Mouse (Mus musculus) forebrain, embryonic 14.5 days (tissue): ENCODE results near the gene Rtn4rl2. TPM values are rescaled to one million over a fixed set of nuclear protein-coding genes. Genes with fewer than 3 reads are reported as not detected.
"Not testable (repeated sequence)": the region's sequence is repeated elsewhere in the genome, so short reads cannot be mapped to it uniquely, and the experiment has no call there.

Experiments used
- ATAC-seq: fragments of 200-750 bp; cut with Nextera tagmentation; 2 replicates; pipeline ENCODE4 v1.8.0; 2017; ENCODE audit warnings: mild to moderate bottlenecking, moderate library complexity
- DNase-seq: peaks from one replicate; pipeline ENCODE4 v3.0.0-alpha.2; 2015; ENCODE audit warnings: low spot score
- H3K27ac ChIP-seq: fragments of 300-500 bp; sonication (generic); 2 replicates; pipeline ENCODE4 v1.5.1; 2014; ENCODE audit warnings: low read depth, mild to moderate bottlenecking, control low read depth, low read length, moderate library complexity
- H3K27me3 ChIP-seq: fragments of 300-500 bp; sonication (generic); replicated peaks from 2 replicates; pipeline ENCODE4 v1.6.1; 2014; ENCODE audit warnings: low read length, control low read depth, mixed read lengths; ENCODE audit not compliant: control insufficient read depth, insufficient read depth
- H3K36me3 ChIP-seq: fragments of 300-500 bp; sonication (generic); 2 replicates; pipeline ENCODE4 v1.6.1; 2014; ENCODE audit warnings: low read length, control low read depth; ENCODE audit not compliant: control insufficient read depth, insufficient read depth
- H3K4me1 ChIP-seq: fragments of 300-500 bp; sonication (generic); 2 replicates; pipeline ENCODE4 v1.6.1; 2014; ENCODE audit warnings: antibody characterized with exemption, low read length, control low read depth; ENCODE audit not compliant: control insufficient read depth, insufficient read depth
- H3K4me2 ChIP-seq: fragments of 300-500 bp; sonication (generic); 2 replicates; pipeline ENCODE4 v1.6.1; 2014; ENCODE audit warnings: mild to moderate bottlenecking, control low read depth, low read length
- H3K4me3 ChIP-seq: fragments of 300-500 bp; sonication (generic); 2 replicates; pipeline ENCODE4 v1.5.1; 2014; ENCODE audit warnings: low read depth, low read length, control low read depth
- H3K9ac ChIP-seq: fragments of 300-500 bp; sonication (generic); 2 replicates; pipeline ENCODE4 v1.6.1; 2014; ENCODE audit warnings: mild to moderate bottlenecking, low read length, control low read depth, moderate library complexity
- H3K9me3 ChIP-seq: fragments of 300-500 bp; sonication (generic); replicated peaks from 2 replicates; pipeline ENCODE4 v1.6.1; 2016; ENCODE audit warnings: low read length, control low read depth, mixed read lengths; ENCODE audit not compliant: control insufficient read depth
- WGBS: fragments of 180-500 bp; shearing (Covaris S2); extraction: QIAGEN DNeasy Blood & Tissue Kit; methylation state at CpG from one replicate; pipeline ENCODE4 v1.1.7; 2014; 5-methylcytosine and 5-hydroxymethylcytosine counted together
- polyA plus RNA-seq: library from polyadenylated mRNA; unstranded; fragments of >200 nt; fragmentation: Nextera tagmentation; extraction: Ambion mirVana; gene quantifications from 2 replicates; pipeline ENCODE4 v1.2.1, GENCODE M21; 2014

Rtn4rl2 gene
- polyA plus RNA-seq, 1 experiment from 2014 or later = 7.5 TPM

GRCm38 (mm10) chr2:84913881-84914280 is 27.4 kb upstream of the Rtn4rl2 start:
- ATAC-seq (no peak), DNase-seq (no peak)
- no peaks in the 10 kb centered on the region for H3K27me3 ChIP-seq
- no peaks in the 10 kb centered on the region for H3K4me1 ChIP-seq
- 91% methylated on average over 5 of the region's 5 CpGs for WGBS
- H3K4me2 ChIP-seq = no peak overlapping the region
- no peaks in the 10 kb centered on the region for H3K9me3 ChIP-seq
- no peaks in the 10 kb centered on the region for H3K36me3 ChIP-seq
- no peak overlapping the region for H3K9ac ChIP-seq
- H3K4me3 ChIP-seq = no peak overlapping the region
- no peak overlapping the region for H3K27ac ChIP-seq

GRCm38 (mm10) chr2:84912722-84913121 is 26.2 kb upstream of the Rtn4rl2 start:
- H3K9me3 ChIP-seq = no peaks in the 10 kb centered on the region
- no peak for ATAC-seq

GRCm38 (mm10) chr2:84896686-84897085 is 10.2 kb upstream of the Rtn4rl2 start:
- not testable (repeated sequence) for H3K27me3 ChIP-seq, H3K9ac ChIP-seq, DNase-seq, H3K36me3 ChIP-seq, H3K4me1 ChIP-seq, ATAC-seq, H3K27ac ChIP-seq, H3K4me3 ChIP-seq, H3K4me2 ChIP-seq, H3K9me3 ChIP-seq
- 92% methylated on average over 6 of the region's 6 CpGs for WGBS

More at GRCm38 (mm10) chr2:84912722-84913121, 26.2 kb upstream of the Rtn4rl2 start:
- DNase-seq = no peak
- WGBS = 90% methylated on average over 3 of the region's 3 CpGs
- H3K27me3 ChIP-seq = no peaks in the 10 kb centered on the region
- no peaks in the 10 kb centered on the region for H3K4me1 ChIP-seq
- no peak overlapping the region for H3K4me2 ChIP-seq
- H3K9ac ChIP-seq = no peak overlapping the region
- no peak overlapping the region for H3K27ac ChIP-seq
- H3K36me3 ChIP-seq = no peaks in the 10 kb centered on the region
- H3K4me3 ChIP-seq = no peak overlapping the region

GRCm38 (mm10) chr2:84895495-84896198 is 9.1 kb upstream of the Rtn4rl2 start:
- Histone ChIP-seq H3K27me3 (no peaks in the 10 kb centered on the region), H3K9me3 (no peaks in the 10 kb centered on the region), H3K4me3 (no peak overlapping the region), H3K9ac (no peak overlapping the region), H3K27ac (no peak overlapping the region), H3K4me2 (no peak overlapping the region), H3K36me3 (no peaks in the 10 kb centered on the region), H3K4me1 (no peaks in the 10 kb centered on the region)
- DNase-seq (no peak), ATAC-seq (no peak)
- 77% methylated on average over 4 of the region's 4 CpGs for WGBS

- H3K9me3 ChIP-seq = no peaks in the 10 kb centered on the region
- no peak overlapping the region for H3K27ac ChIP-seq
- peaks cover 4% of the 10 kb centered on the region for H3K4me1 ChIP-seq
- H3K4me3 ChIP-seq = no peak overlapping the region
- ATAC-seq = no peak
- H3K27me3 ChIP-seq = peaks cover 6% of the 10 kb centered on the region; the same call in 1 of the 2 replicates
- 44% methylated on average over 6 of the region's 6 CpGs for WGBS
- no peak overlapping the region for H3K9ac ChIP-seq
- DNase-seq = peak; percentile 44
- H3K4me2 ChIP-seq = no peak overlapping the region
- no peaks in the 10 kb centered on the region for H3K36me3 ChIP-seq
Measured at GRCm38 (mm10) chr2:84893359-84893758, 6.8 kb upstream of the Rtn4rl2 start.

GRCm38 (mm10) chr2:84890045-84890340 is 3.5 kb upstream of the Rtn4rl2 start:
- no peak overlapping the region for H3K27ac ChIP-seq
- no peaks in the 10 kb centered on the region for H3K9me3 ChIP-seq
- H3K4me3 ChIP-seq = no peak overlapping the region
- no peak overlapping the region for H3K4me2 ChIP-seq
- 0% methylated on average over 5 of the region's 5 CpGs for WGBS
- H3K4me1 ChIP-seq = peaks cover 11% of the 10 kb centered on the region
- H3K27me3 ChIP-seq = peaks cover 23% of the 10 kb centered on the region
- peak; percentile 86 for DNase-seq
- H3K36me3 ChIP-seq = no peaks in the 10 kb centered on the region
- no peak for ATAC-seq
- no peak overlapping the region for H3K9ac ChIP-seq

- Histone ChIP-seq H3K4me1 (peaks cover 11% of the 10 kb centered on the region), H3K4me2 (peak overlapping the region; percentile 83), H3K9me3 (no peaks in the 10 kb centered on the region), H3K27me3 (peaks cover 28% of the 10 kb centered on the region), H3K27ac (peak overlapping the region; percentile 89), H3K4me3 (peak overlapping the region; percentile 67), H3K9ac (peak overlapping the region; percentile 53), H3K36me3 (no peaks in the 10 kb centered on the region)
- 11% methylated on average over 14 of the region's 14 CpGs for WGBS
- ATAC-seq (no peak; the same call in none of the 2 replicates), DNase-seq (no peak)
Measured at GRCm38 (mm10) chr2:84889316-84890044, 3.0 kb upstream of the Rtn4rl2 start.

GRCm38 (mm10) chr2:84888657-84889315 is 2.3 kb upstream of the Rtn4rl2 start:
- WGBS = 2% methylated on average over 27 of the region's 28 CpGs
- Histone ChIP-seq H3K4me1 (peaks cover 11% of the 10 kb centered on the region), H3K27ac (peak overlapping the region; percentile 89), H3K4me2 (peak overlapping the region; percentile 83), H3K9ac (peak overlapping the region; percentile 53), H3K9me3 (no peaks in the 10 kb centered on the region), H3K4me3 (peak overlapping the region; percentile 67), H3K27me3 (peaks cover 35% of the 10 kb centered on the region), H3K36me3 (no peaks in the 10 kb centered on the region)
- peak; percentile 53 for ATAC-seq
- peak; percentile 91 for DNase-seq
